13 mouse cellular contexts compared by ENCODE assay signal in genomic region chr11:50194070-50194469, GRCm38 (mm10).
"Had no signal": no experiment of that assay in that cellular context is flagged by ENCODE, and none has a peak within 500 bp of the region (broad histone marks: within the 10 kb centered on the region; RNA-seq: fewer than 3 reads in every experiment).

No protein-coding gene starts in this region.

- ATAC-seq: midbrain, embryonic 16.5 days had no signal

- DNase-seq: kidney, adult 2 months; kidney, postnatal 36 days; left cerebral cortex, postnatal 4 days; lung, adult 18-20 months; thymus, postnatal 36 days had no signal

- H3K27me3 ChIP-seq: limb, embryonic 12.5 days; limb, embryonic 15.5 days; lung, embryonic 15.5 days; midbrain, embryonic 12.5 days had no signal

- H3K27ac ChIP-seq: kidney, postnatal 0 days; limb, embryonic 12.5 days; limb, embryonic 15.5 days; liver, embryonic 14.5 days; lung, embryonic 15.5 days; macrophage; midbrain, embryonic 12.5 days had no signal

- H3K4me1 ChIP-seq: limb, embryonic 12.5 days; limb, embryonic 15.5 days; lung, embryonic 15.5 days; midbrain, embryonic 12.5 days had no signal

- H3K9me3 ChIP-seq: limb, embryonic 12.5 days; limb, embryonic 15.5 days; lung, embryonic 15.5 days; midbrain, embryonic 12.5 days had no signal

- H3K4me2 ChIP-seq: limb, embryonic 12.5 days; limb, embryonic 15.5 days; lung, embryonic 15.5 days; midbrain, embryonic 12.5 days had no signal

- H3K4me3 ChIP-seq: limb, embryonic 12.5 days; limb, embryonic 15.5 days; lung, embryonic 15.5 days; midbrain, embryonic 12.5 days had no signal

- H3K9ac ChIP-seq: limb, embryonic 12.5 days; limb, embryonic 15.5 days; liver, embryonic 14.5 days; lung, embryonic 15.5 days; midbrain, embryonic 12.5 days had no signal
